In genomic region chr9:114731011-114731755, GRCm38 (mm10) we compare ENCODE assay signal across 8 mouse cellular contexts. TPM values are rescaled to one million over a fixed set of nuclear protein-coding genes. Genes with fewer than 3 reads are reported as not detected.
DNase-seq lines count a peak whose midpoint lies in the region; ATAC-seq and TF ChIP-seq lines count a peak whose summit lies in the region.

TSS of gene Cmtm6 (plus strand) at chr9:114731116.

- H3K9ac ChIP-seq in embryonic facial prominence, embryonic 15.5 days: peak within 1 kb of the TSS; percentile 83
- H3K9ac ChIP-seq in limb, embryonic 14.5 days (ENCODE audit: low read depth, low read length, severe bottlenecking): peak within 1 kb of the TSS; percentile 86
- H3K9ac ChIP-seq in midbrain, postnatal 0 days (replicated peaks; ENCODE audit: low read length, poor library complexity, severe bottlenecking): peak within 1 kb of the TSS; percentile 64

- peak; percentile 92 for ATAC-seq in embryonic facial prominence, embryonic 15.5 days (ENCODE audit: insufficient number of reproducible peaks, low FRiP score, low TSS enrichment, low read depth)
- peak; percentile 94 for ATAC-seq in limb, embryonic 14.5 days (ENCODE audit: low FRiP score, low read depth)
- peak; percentile 88 for ATAC-seq in midbrain, postnatal 0 days (ENCODE audit: low FRiP score)

- TF ChIP-seq POLR2A in bone marrow, adult 2 months (IDR thresholded peaks at IDR 0.05; ENCODE audit: borderline replicate concordance, control insufficient read depth, low read depth, low read length): peak; percentile 94; the same call in 1 of the 2 replicates
- TF ChIP-seq POLR2A in limb, embryonic 14.5 days (IDR thresholded peaks at IDR 0.05; ENCODE audit: borderline replicate concordance, extremely low read depth, insufficient read depth, insufficient read length): 0 out of 2 replicates have a peak, but pooled peaks have one; percentile 25

- peak within 1 kb of the TSS; percentile 100 for H3K27ac ChIP-seq in bone marrow, adult 2 months (ENCODE audit: control insufficient read depth, insufficient read depth, low read depth, low read length, poor library complexity)
- H3K27ac ChIP-seq in embryonic facial prominence, embryonic 15.5 days (replicated peaks): peak within 1 kb of the TSS; percentile 95
- H3K27ac ChIP-seq in limb, embryonic 14.5 days (replicated peaks; ENCODE audit: low read depth, low read length): peak within 1 kb of the TSS; percentile 88
- peak within 1 kb of the TSS; percentile 49 for H3K27ac ChIP-seq in midbrain, postnatal 0 days (ENCODE audit: low read depth, low read length)

- H3K4me2 ChIP-seq in embryonic facial prominence, embryonic 15.5 days (replicated peaks): peak within 1 kb of the TSS; percentile 65
- H3K4me2 ChIP-seq in limb, embryonic 14.5 days (replicated peaks; ENCODE audit: low read depth, low read length, severe bottlenecking): peak within 1 kb of the TSS; percentile 59
- H3K4me2 ChIP-seq in midbrain, postnatal 0 days (ENCODE audit: low read depth, low read length, poor library complexity, severe bottlenecking): peak within 1 kb of the TSS; percentile 65

- peak; percentile 97 for DNase-seq in 416B (ENCODE audit: low read depth)
- DNase-seq in heart, adult 8-10 months (ENCODE audit: low spot score): peak; percentile 98
- peak; percentile 99 for DNase-seq in kidney, adult 9 months
- DNase-seq in limb, embryonic 14.5 days (ENCODE audit: low spot score): peak; percentile 97
- peak; percentile 95 for DNase-seq in midbrain, postnatal 0 days (ENCODE audit: low spot score)
- peak; percentile 98 to 99 for DNase-seq in spleen, postnatal 14 days (ENCODE audit: low spot score in 2 of 2)

- under 1% methylated on average over 53 of the region's 53 CpGs for WGBS in bone marrow, adult 2 months
- WGBS in embryonic facial prominence, embryonic 15.5 days: under 1% methylated on average over 53 of the region's 53 CpGs
- 3% methylated on average over 44 of the region's 53 CpGs for WGBS in limb, embryonic 14.5 days
- under 1% methylated on average over 47 of the region's 53 CpGs for WGBS in midbrain, postnatal 0 days

- peak within 1 kb of the TSS; percentile 100 for H3K4me3 ChIP-seq in bone marrow, adult 2 months (replicated peaks; ENCODE audit: control insufficient read depth, low read depth, low read length)
- peak within 1 kb of the TSS; percentile 91 for H3K4me3 ChIP-seq in embryonic facial prominence, embryonic 15.5 days (replicated peaks)
- H3K4me3 ChIP-seq in limb, embryonic 14.5 days (replicated peaks; ENCODE audit: low read length): peak within 1 kb of the TSS; percentile 81
- peak within 1 kb of the TSS; percentile 57 for H3K4me3 ChIP-seq in midbrain, postnatal 0 days (ENCODE audit: low read depth, low read length)

- peaks cover 2% of the 10 kb centered on the region; the same call in 1 of the 2 replicates for H3K4me1 ChIP-seq in bone marrow, adult 2 months (ENCODE audit: control insufficient read depth, insufficient read depth, low read length)
- H3K4me1 ChIP-seq in embryonic facial prominence, embryonic 15.5 days: peaks cover 27% of the 10 kb centered on the region
- peaks cover 15% of the 10 kb centered on the region for H3K4me1 ChIP-seq in limb, embryonic 14.5 days (ENCODE audit: control insufficient read depth, insufficient read depth, low read length)
- peaks cover 6% of the 10 kb centered on the region; the same call in 1 of the 2 replicates for H3K4me1 ChIP-seq in midbrain, postnatal 0 days (ENCODE audit: insufficient read depth, low read length)

- TF ChIP-seq CTCF in bone marrow, adult 2 months (IDR thresholded peaks at IDR 0.05; ENCODE audit: control insufficient read depth, insufficient read depth, low read length): peak; percentile 62; the same call in 1 of the 2 replicates
- peak; percentile 65 for TF ChIP-seq CTCF in midbrain, postnatal 0 days (IDR thresholded peaks at IDR 0.05)

- no peaks in the 10 kb centered on the region for H3K27me3 ChIP-seq in embryonic facial prominence, embryonic 15.5 days
- no peaks in the 10 kb centered on the region for H3K27me3 ChIP-seq in limb, embryonic 14.5 days (ENCODE audit: control insufficient read depth, insufficient read depth, low read length)
- no peaks in the 10 kb centered on the region for H3K27me3 ChIP-seq in midbrain, postnatal 0 days (ENCODE audit: insufficient read depth, low read length)

- H3K36me3 ChIP-seq in embryonic facial prominence, embryonic 15.5 days: no peaks in the 10 kb centered on the region
- H3K36me3 ChIP-seq in limb, embryonic 14.5 days (ENCODE audit: control insufficient read depth, insufficient read depth, low read length): no peaks in the 10 kb centered on the region
- no peaks in the 10 kb centered on the region for H3K36me3 ChIP-seq in midbrain, postnatal 0 days (ENCODE audit: insufficient read depth, low read length)

- no peaks in the 10 kb centered on the region for H3K9me3 ChIP-seq in embryonic facial prominence, embryonic 15.5 days (replicated peaks)
- no peaks in the 10 kb centered on the region for H3K9me3 ChIP-seq in limb, embryonic 14.5 days (ENCODE audit: control insufficient read depth, low read length)
- H3K9me3 ChIP-seq in midbrain, postnatal 0 days (ENCODE audit: low read length): no peaks in the 10 kb centered on the region

RNA-seq across cellular contexts. Expression of gene Cmtm6, which starts in this region (rescaled TPM):
- 12.4 and 21.3 TPM in 2 replicates for polyA plus RNA-seq in bone marrow, adult 2 months (2011; ENCODE audit: insufficient read depth, insufficient read length, low replicate concordance, missing spikeins)
- polyA plus RNA-seq in embryonic facial prominence, embryonic 15.5 days (2015; fragmentation: Nextera tagmentation; extraction: Ambion mirVana): 46.9 and 48.1 TPM in 2 replicates
- total RNA-seq in heart, adult 8-10 months (2022): 10 to 100 TPM; 16.1 to 23.8 (median 19.3) TPM
- polyA plus RNA-seq in limb, embryonic 14.5 days (2012; rRNA removed): 21.9 and 23.4 TPM in 2 replicates
- polyA plus RNA-seq in limb, embryonic 14.5 days (2014; fragmentation: Nextera tagmentation; extraction: Ambion mirVana): 40.5 and 41.0 TPM in 2 replicates
- total RNA-seq in midbrain, postnatal 0 days (2014; rRNA removed): 19.3 and 20.0 TPM in 2 replicates
- 19.2 and 21.5 TPM in 2 replicates for polyA plus RNA-seq in midbrain, postnatal 0 days (2015; fragmentation: Nextera tagmentation; extraction: Ambion mirVana)

Comparison
In these comparisons a context has a peak if more than half of its experiments do, and no peak if none do; other contexts are left out.
1. Peak in every context shown above with its lines: DNase-seq, ATAC-seq, H3K4me3 ChIP-seq and H3K27ac ChIP-seq.
2. H3K27ac ChIP-seq: peak in every context shown above with its lines; median percentile 100 in bone marrow, adult 2 months; 95 in embryonic facial prominence, embryonic 15.5 days; 88 in limb, embryonic 14.5 days; 49 in midbrain, postnatal 0 days.